Mouse (Mus musculus): Measurements from ENCODE around the gene Scrn1. TPM values are rescaled to one million over a fixed set of nuclear protein-coding genes. Genes with fewer than 3 reads are reported as not detected.

The Scrn1 gene
- 6.4 and 7.8 TPM in 2 replicates for polyA plus RNA-seq (2015; fragmentation: Nextera tagmentation; extraction: Ambion mirVana)

DNA sequence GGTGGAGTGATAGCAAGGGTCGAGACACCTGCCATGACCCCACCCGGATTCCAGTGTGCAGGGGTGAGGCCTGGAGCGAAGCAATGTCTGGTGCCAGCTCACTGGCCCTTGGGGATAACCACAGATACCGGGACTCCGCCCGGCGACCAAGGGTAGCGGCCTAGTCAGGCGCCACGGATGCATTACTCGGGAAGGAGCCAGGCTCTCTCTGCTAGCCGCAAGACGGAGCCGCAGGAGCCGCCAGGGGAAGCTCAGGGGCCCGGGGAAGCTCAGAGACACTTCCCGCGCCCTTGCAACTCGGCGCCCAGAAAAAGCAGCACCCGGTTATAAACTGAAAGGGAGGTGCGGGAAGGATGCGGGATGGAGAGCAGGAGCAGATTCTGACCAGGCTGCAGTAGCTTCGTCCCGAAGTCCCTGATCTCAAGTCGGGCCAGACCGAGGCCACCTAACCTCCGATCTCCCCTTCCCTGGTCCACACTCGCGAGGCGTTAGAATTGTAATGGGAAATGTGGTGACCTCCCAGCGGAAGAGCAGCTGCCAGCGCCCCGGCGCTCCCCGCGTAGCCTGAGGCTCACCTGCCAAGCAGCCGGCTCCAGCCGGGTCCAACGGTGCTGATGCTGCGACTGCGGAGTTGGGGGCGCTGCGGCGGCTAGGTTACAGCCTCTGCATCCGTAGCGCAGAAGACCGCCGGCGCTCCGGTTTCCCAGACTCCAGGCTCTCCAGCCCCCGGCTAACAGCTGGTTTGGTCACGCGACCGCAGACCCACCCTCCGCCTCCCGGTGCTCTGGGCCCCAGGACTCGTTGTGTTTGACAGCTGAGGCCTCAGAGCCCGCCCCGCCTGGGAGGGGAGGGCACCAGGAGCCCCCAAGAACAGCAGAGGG is at the start of gene Scrn1:
Gene Scrn1, minus strand, starts transcription at position 825 of the 881 bp plus-strand sequence.
- H3K9ac ChIP-seq, result peak within 1 kb of the TSS; percentile 27; the same call in 1 of the 2 replicates
- WGBS, result 2% methylated on average over 60 of the region's 60 CpGs
- peak within 1 kb of the TSS; percentile 19 for H3K27ac ChIP-seq
- H3K4me3 ChIP-seq, result peak within 1 kb of the TSS; percentile 49
- peak within 1 kb of the TSS; percentile 90 for H3K4me2 ChIP-seq
- ATAC-seq (ENCODE audit: insufficient number of reproducible peaks, low FRiP score, low TSS enrichment, low read depth), result peak; percentile 77
- H3K27me3 ChIP-seq, result no peaks in the 10 kb centered on the region
- H3K36me3 ChIP-seq, result no peaks in the 10 kb centered on the region
- H3K4me1 ChIP-seq, result peaks cover 14% of the 10 kb centered on the region
- no peaks in the 10 kb centered on the region for H3K9me3 ChIP-seq

DNA sequence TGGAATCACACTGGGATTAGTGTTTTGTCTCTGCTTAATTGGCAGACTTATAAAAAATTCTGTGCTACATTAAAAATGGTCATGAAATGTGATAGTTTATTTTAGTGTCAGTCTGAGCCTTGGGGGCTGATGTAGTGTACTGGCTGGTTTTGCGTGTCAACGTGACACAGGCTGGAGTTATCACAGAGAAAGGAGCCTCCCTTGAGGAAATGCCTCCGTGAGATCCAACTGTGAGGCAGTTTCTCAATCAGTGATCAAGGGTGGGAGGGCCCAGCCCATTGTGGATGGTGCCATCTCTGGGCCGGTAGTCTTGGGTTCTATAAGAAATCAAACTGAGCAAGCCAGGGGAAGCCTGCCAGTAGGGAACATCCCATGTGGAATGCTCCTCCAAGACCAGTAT is 40.0 kb upstream of the Scrn1 start:
- peaks cover 13% of the 10 kb centered on the region; the same call in 1 of the 2 replicates for H3K4me1 ChIP-seq

DNA sequence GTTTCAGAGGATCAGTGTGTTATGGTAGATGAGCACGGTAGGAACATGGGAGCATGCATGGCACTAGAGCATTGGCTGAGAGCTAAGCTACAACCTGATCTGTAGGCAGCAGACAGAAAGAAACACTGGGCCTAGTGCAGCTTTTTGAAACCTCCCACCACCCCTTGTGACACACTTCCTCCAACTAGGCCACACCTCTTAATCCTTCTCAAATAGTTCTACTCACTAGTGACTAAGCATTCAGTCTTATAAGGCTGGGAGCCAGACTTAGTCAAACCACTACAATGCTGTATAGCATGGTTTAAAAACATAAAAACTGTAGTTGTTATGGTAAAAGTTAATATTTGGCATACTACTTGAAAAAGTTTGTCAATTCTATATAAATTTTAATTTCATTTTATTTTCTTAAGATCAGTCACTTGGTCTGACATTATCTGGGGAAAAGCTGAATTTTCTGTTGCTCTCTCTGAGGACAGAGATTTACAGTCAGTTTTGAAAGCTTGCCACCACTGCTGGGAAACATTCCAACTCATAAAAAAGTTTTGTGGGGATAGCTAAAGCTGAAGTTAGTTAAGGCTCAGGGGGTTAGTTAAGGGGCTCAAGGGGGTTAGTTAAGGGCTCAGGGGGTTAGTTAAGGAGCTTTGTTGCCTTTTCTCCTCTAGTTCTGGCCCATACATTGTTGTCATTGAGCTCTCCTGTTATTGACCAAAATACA is 37.9 kb upstream of the Scrn1 start:
- no peak overlapping the region for H3K4me3 ChIP-seq
- H3K9me3 ChIP-seq, result no peaks in the 10 kb centered on the region
- H3K9ac ChIP-seq, result no peak overlapping the region
- no peaks in the 10 kb centered on the region for H3K36me3 ChIP-seq
- H3K27ac ChIP-seq, result peak overlapping the region; percentile 47; the same call in 1 of the 2 replicates
- no peak overlapping the region for H3K4me2 ChIP-seq
- H3K27me3 ChIP-seq, result no peaks in the 10 kb centered on the region
- 89% methylated on average over 1 of the region's 1 CpGs for WGBS
- H3K4me1 ChIP-seq, result peaks cover 13% of the 10 kb centered on the region; the same call in 1 of the 2 replicates
- ATAC-seq (ENCODE audit: insufficient number of reproducible peaks, low FRiP score, low TSS enrichment, low read depth), result no peak

More for the DNA sequence above, 40.0 kb upstream of the Scrn1 start:
- ATAC-seq (ENCODE audit: insufficient number of reproducible peaks, low FRiP score, low TSS enrichment, low read depth), result no peak
- Histone ChIP-seq H3K9me3 (no peaks in the 10 kb centered on the region), H3K4me3 (no peak overlapping the region), H3K36me3 (no peaks in the 10 kb centered on the region), H3K4me2 (no peak overlapping the region), H3K9ac (no peak overlapping the region), H3K27me3 (no peaks in the 10 kb centered on the region), H3K27ac (no peak overlapping the region)
- WGBS, result 48% methylated on average over 4 of the region's 4 CpGs

- Histone ChIP-seq H3K27me3 (no peaks in the 10 kb centered on the region), H3K9me3 (no peaks in the 10 kb centered on the region), H3K4me1 (peaks cover 13% of the 10 kb centered on the region; the same call in 1 of the 2 replicates), H3K4me3 (no peak overlapping the region), H3K9ac (no peak overlapping the region), H3K27ac (no peak overlapping the region), H3K4me2 (no peak overlapping the region), H3K36me3 (no peaks in the 10 kb centered on the region)
- WGBS, result 84% methylated on average over 2 of the region's 2 CpGs
- no peak for ATAC-seq (ENCODE audit: insufficient number of reproducible peaks, low FRiP score, low TSS enrichment, low read depth)
Measured at GRCm38 (mm10) chr6:54602891-54603290, 36.6 kb upstream of the Scrn1 start.

- no peak overlapping the region for H3K9ac ChIP-seq
- no peak overlapping the region for H3K4me2 ChIP-seq
- no peaks in the 10 kb centered on the region for H3K27me3 ChIP-seq
- no peak overlapping the region for H3K27ac ChIP-seq
- no peaks in the 10 kb centered on the region for H3K9me3 ChIP-seq
- H3K4me1 ChIP-seq, result peaks cover 22% of the 10 kb centered on the region
- ATAC-seq (ENCODE audit: insufficient number of reproducible peaks, low FRiP score, low TSS enrichment, low read depth), result no peak
- 71% methylated on average over 5 of the region's 5 CpGs for WGBS
- no peak overlapping the region for H3K4me3 ChIP-seq
- H3K36me3 ChIP-seq, result no peaks in the 10 kb centered on the region
Measured at GRCm38 (mm10) chr6:54600681-54601347, 34.5 kb upstream of the Scrn1 start.

DNA sequence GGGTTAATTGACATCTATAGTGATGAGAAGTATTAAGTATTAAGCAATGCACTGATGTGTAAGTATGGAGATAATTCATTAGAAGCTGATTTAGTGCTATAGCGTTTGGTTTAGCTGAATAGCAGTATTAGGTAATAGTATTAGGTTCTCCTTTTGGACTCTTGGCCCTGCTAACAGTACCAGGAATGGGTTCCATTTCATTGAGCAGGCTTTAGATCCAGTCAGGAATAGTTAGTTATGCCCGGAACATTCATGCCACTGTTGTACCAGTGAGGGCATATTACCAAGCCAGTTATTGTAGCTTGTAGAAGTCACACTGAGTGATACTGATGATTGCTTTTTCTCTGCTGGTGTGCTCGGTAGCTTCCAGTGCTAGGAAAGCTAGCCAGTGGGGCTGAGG is 31.4 kb upstream of the Scrn1 start:
- Histone ChIP-seq H3K4me1 (peaks cover 19% of the 10 kb centered on the region), H3K4me3 (no peak overlapping the region), H3K36me3 (no peaks in the 10 kb centered on the region), H3K27ac (no peak overlapping the region), H3K9me3 (no peaks in the 10 kb centered on the region), H3K9ac (no peak overlapping the region), H3K4me2 (no peak overlapping the region), H3K27me3 (no peaks in the 10 kb centered on the region)
- no peak for ATAC-seq (ENCODE audit: insufficient number of reproducible peaks, low FRiP score, low TSS enrichment, low read depth)
- WGBS, result 86% methylated on average over 3 of the region's 3 CpGs

- no peaks in the 10 kb centered on the region for H3K27me3 ChIP-seq
- H3K27ac ChIP-seq, result no peak within 1 kb of the TSS
- H3K9ac ChIP-seq, result no peak within 1 kb of the TSS
- peaks cover 19% of the 10 kb centered on the region for H3K4me1 ChIP-seq
- no peak for ATAC-seq (ENCODE audit: insufficient number of reproducible peaks, low FRiP score, low TSS enrichment, low read depth)
- H3K36me3 ChIP-seq, result no peaks in the 10 kb centered on the region
- WGBS, result 73% methylated on average over 4 of the region's 4 CpGs
- peak within 1 kb of the TSS; percentile 76 for H3K4me2 ChIP-seq
- peak within 1 kb of the TSS; percentile 95; the same call in 1 of the 2 replicates for H3K4me3 ChIP-seq
- no peaks in the 10 kb centered on the region for H3K9me3 ChIP-seq
Measured at GRCm38 (mm10) chr6:54597208-54597607, 30.9 kb upstream of the Scrn1 start, which contains the start of gene Fkbp14. Gene Fkbp14 (minus strand): TSS chr6:54597308.

- Histone ChIP-seq H3K27me3 (no peaks in the 10 kb centered on the region), H3K4me3 (peak overlapping the region; percentile 95), H3K36me3 (no peaks in the 10 kb centered on the region), H3K9me3 (no peaks in the 10 kb centered on the region), H3K4me1 (peaks cover 32% of the 10 kb centered on the region), H3K4me2 (peak overlapping the region; percentile 76), H3K27ac (peak overlapping the region; percentile 55), H3K9ac (peak overlapping the region; percentile 89)
- WGBS, result under 1% methylated on average over 48 of the region's 48 CpGs
- no peak; the same call in 1 of the 2 replicates for ATAC-seq (ENCODE audit: insufficient number of reproducible peaks, low FRiP score, low TSS enrichment, low read depth)
Measured at GRCm38 (mm10) chr6:54595330-54595878, 29.1 kb upstream of the Scrn1 start.

GRCm38 (mm10) chr6:54594469-54595329 is 28.4 kb upstream of the Scrn1 start, which contains the start of gene Plekha8:
Gene Plekha8 (plus strand): TSS chr6:54595111.
- peak within 1 kb of the TSS; percentile 89 for H3K9ac ChIP-seq
- peak; percentile 88 for ATAC-seq (ENCODE audit: insufficient number of reproducible peaks, low FRiP score, low TSS enrichment, low read depth)
- peaks cover 32% of the 10 kb centered on the region for H3K4me1 ChIP-seq

GRCm38 (mm10) chr6:54593766-54594468 is 27.6 kb upstream of the Scrn1 start:
- Histone ChIP-seq H3K27me3 (no peaks in the 10 kb centered on the region), H3K4me1 (peaks cover 32% of the 10 kb centered on the region), H3K36me3 (no peaks in the 10 kb centered on the region), H3K9ac (no peak overlapping the region), H3K27ac (peak overlapping the region; percentile 82; the same call in 1 of the 2 replicates), H3K4me2 (peak overlapping the region; percentile 76), H3K9me3 (no peaks in the 10 kb centered on the region), H3K4me3 (peak overlapping the region; percentile 95)
- 50% methylated on average over 8 of the region's 8 CpGs for WGBS
- no peak for ATAC-seq (ENCODE audit: insufficient number of reproducible peaks, low FRiP score, low TSS enrichment, low read depth)

More at GRCm38 (mm10) chr6:54594469-54595329, 28.4 kb upstream of the Scrn1 start, which contains the start of gene Plekha8:
- no peaks in the 10 kb centered on the region for H3K27me3 ChIP-seq
- no peaks in the 10 kb centered on the region for H3K36me3 ChIP-seq
- H3K4me2 ChIP-seq, result peak within 1 kb of the TSS; percentile 76
- under 1% methylated on average over 49 of the region's 49 CpGs for WGBS
- H3K27ac ChIP-seq, result peak within 1 kb of the TSS; percentile 55
- H3K4me3 ChIP-seq, result peak within 1 kb of the TSS; percentile 95
- H3K9me3 ChIP-seq, result no peaks in the 10 kb centered on the region

Measured in limb, embryonic 15.5 days (tissue).